Mouse (Mus musculus): ENCODE measurements at regions not wholly inside any gene's neighbourhood (a gene's known extent, or its start where the extent isn't known, plus 50 kb on each side); places are given as distances from the start of the nearest gene placed in this dataset.

- DNase-seq (ENCODE audit: low spot score in 2 of 2), result no peak
Measured at GRCm38 (mm10) chr3:137482546-137482945, 138.9 kb upstream of the Ddit4l start.

- DNase-seq (ENCODE audit: low spot score in 2 of 2), result peak; percentile 0 to 10
Measured at GRCm38 (mm10) chr3:137482971-137483370, 138.4 kb upstream of the Ddit4l start.

- no peak for DNase-seq (ENCODE audit: low spot score in 2 of 2)
Measured at GRCm38 (mm10) chr3:137489592-137489991, 131.8 kb upstream of the Ddit4l start.

GRCm38 (mm10) chr3:137491508-137492019 lies 129.8 kb upstream of the Ddit4l start:
- DNase-seq (ENCODE audit: low spot score in 2 of 2), result no peak

- DNase-seq (ENCODE audit: low spot score in 2 of 2), result no peak
Measured at GRCm38 (mm10) chr3:137498343-137498742, 123.1 kb upstream of the Ddit4l start.

- DNase-seq (ENCODE audit: low spot score in 2 of 2), result no peak
Measured at GRCm38 (mm10) chr3:137511283-137511682, 110.1 kb upstream of the Ddit4l start.

GRCm38 (mm10) chr3:137512411-137512810 lies 109.0 kb upstream of the Ddit4l start:
- no peak for DNase-seq (ENCODE audit: low spot score in 2 of 2)

- peak; percentile 8 to 10 for DNase-seq (ENCODE audit: low spot score in 2 of 2)
Measured at GRCm38 (mm10) chr3:137513026-137513425, 108.4 kb upstream of the Ddit4l start.

GRCm38 (mm10) chr3:137514238-137514637 lies 107.2 kb upstream of the Ddit4l start:
- no peak for DNase-seq (ENCODE audit: low spot score in 2 of 2)

GRCm38 (mm10) chr3:137517433-137517832 lies 104.0 kb upstream of the Ddit4l start:
- no peak for DNase-seq (ENCODE audit: low spot score in 2 of 2)

- DNase-seq (ENCODE audit: low spot score in 2 of 2), result no peak
Measured at GRCm38 (mm10) chr3:137520191-137520590, 101.2 kb upstream of the Ddit4l start.

- DNase-seq (ENCODE audit: low spot score in 2 of 2), result peak in 1 of 2 experiments; percentile 19
Measured at GRCm38 (mm10) chr3:137525606-137526575, 95.5 kb upstream of the Ddit4l start.

GRCm38 (mm10) chr3:137529592-137529960 lies 91.8 kb upstream of the Ddit4l start:
- no peak for DNase-seq (ENCODE audit: low spot score in 2 of 2)

GRCm38 (mm10) chr3:137529961-137530609 lies 91.3 kb upstream of the Ddit4l start:
- no peak for DNase-seq (ENCODE audit: low spot score in 2 of 2)

- no peak for DNase-seq (ENCODE audit: low spot score in 2 of 2)
Measured at GRCm38 (mm10) chr3:137541666-137542065, 79.7 kb upstream of the Ddit4l start.

GRCm38 (mm10) chr3:137542343-137542742 lies 79.1 kb upstream of the Ddit4l start:
- DNase-seq (ENCODE audit: low spot score in 2 of 2), result no peak

- no peak for DNase-seq (ENCODE audit: low spot score in 2 of 2)
Measured at GRCm38 (mm10) chr3:137547414-137547877, 74.0 kb upstream of the Ddit4l start.

GRCm38 (mm10) chr3:137547938-137548337 lies 73.5 kb upstream of the Ddit4l start:
- peak; percentile 71 to 74 for DNase-seq (ENCODE audit: low spot score in 2 of 2)

GRCm38 (mm10) chr3:137550708-137551107 lies 70.7 kb upstream of the Ddit4l start:
- DNase-seq (ENCODE audit: low spot score in 2 of 2), result no peak

- no peak for DNase-seq (ENCODE audit: low spot score in 2 of 2)
Measured at GRCm38 (mm10) chr3:137552472-137553336, 68.7 kb upstream of the Ddit4l start.

GRCm38 (mm10) chr3:137560851-137561449 lies 60.5 kb upstream of the Ddit4l start:
- DNase-seq (ENCODE audit: low spot score in 2 of 2), result peak in 1 of 2 experiments; percentile 14
